8 mouse cellular contexts compared by ENCODE assay signal in genomic region chr2:167727161-167727560, GRCm38 (mm10). TPM values are rescaled to one million over a fixed set of nuclear protein-coding genes. Genes with fewer than 3 reads are reported as not detected.
DNase-seq lines count a peak whose midpoint lies in the region; ATAC-seq lines count a peak whose summit lies in the region.

No protein-coding gene starts in this region.

- no peak overlapping the region for H3K4me2 ChIP-seq in hindbrain, embryonic 14.5 days (replicated peaks)
- H3K4me2 ChIP-seq in neural tube, embryonic 14.5 days (ENCODE audit: low read depth, low read length) = no peak overlapping the region
- no peak overlapping the region for H3K4me2 ChIP-seq in liver, embryonic 12.5 days

- intact Hi-C loops in heart, postnatal 10 days (cut with DNase I) = no loop called here

- no peaks in the 10 kb centered on the region for H3K4me1 ChIP-seq in hindbrain, embryonic 14.5 days (replicated peaks; ENCODE audit: control insufficient read depth, insufficient read depth, low read length)
- H3K4me1 ChIP-seq in neural tube, embryonic 14.5 days (ENCODE audit: control insufficient read depth, insufficient read depth, low read length) = no peaks in the 10 kb centered on the region
- H3K4me1 ChIP-seq in liver, embryonic 12.5 days = no peaks in the 10 kb centered on the region

- H3K27me3 ChIP-seq in hindbrain, embryonic 14.5 days (ENCODE audit: control insufficient read depth, insufficient read depth, low read length) = no peaks in the 10 kb centered on the region
- H3K27me3 ChIP-seq in neural tube, embryonic 14.5 days (ENCODE audit: control insufficient read depth, insufficient read depth, low read length) = no peaks in the 10 kb centered on the region
- peaks cover 22% of the 10 kb centered on the region for H3K27me3 ChIP-seq in liver, embryonic 12.5 days (replicated peaks)

- no peaks in the 10 kb centered on the region for H3K9me3 ChIP-seq in hindbrain, embryonic 14.5 days (ENCODE audit: control insufficient read depth, low read length)
- H3K9me3 ChIP-seq in neural tube, embryonic 14.5 days (ENCODE audit: control insufficient read depth, low read length) = no peaks in the 10 kb centered on the region
- no peaks in the 10 kb centered on the region for H3K9me3 ChIP-seq in liver, embryonic 12.5 days (replicated peaks)

- DNase-seq in heart, postnatal 10 days = peak; percentile 27 to 34
- no peak for DNase-seq in heart, adult 8-10 months (ENCODE audit: low spot score)
- DNase-seq in adrenal gland, postnatal 36 days = peak; percentile 28 to 69
- peak; percentile 40 for DNase-seq in hindbrain, embryonic 14.5 days (ENCODE audit: low spot score)
- peak; percentile 52 to 65 for DNase-seq in layer of hippocampus, postnatal 36 days
- DNase-seq in thymus, postnatal 10 days (ENCODE audit: low spot score in 2 of 2) = no peak

- H3K4me3 ChIP-seq in hindbrain, embryonic 14.5 days (replicated peaks; ENCODE audit: low read length) = no peak overlapping the region
- H3K4me3 ChIP-seq in neural tube, embryonic 14.5 days (ENCODE audit: low read depth, low read length) = no peak overlapping the region
- H3K4me3 ChIP-seq in liver, embryonic 12.5 days = no peak overlapping the region

- 46% methylated on average over 13 of the region's 13 CpGs for WGBS in hindbrain, embryonic 14.5 days
- whole genome bisulfite sequencing in neural tube, embryonic 14.5 days = 45% methylated on average over 13 of the region's 13 CpGs
- WGBS in liver, embryonic 12.5 days (ENCODE audit: insufficient replicate concordance) = 54% methylated on average over 13 of the region's 13 CpGs

- H3K27ac ChIP-seq in hindbrain, embryonic 14.5 days = no peak overlapping the region
- H3K27ac ChIP-seq in neural tube, embryonic 14.5 days (ENCODE audit: low read depth, low read length) = no peak overlapping the region
- H3K27ac ChIP-seq in liver, embryonic 12.5 days = no peak overlapping the region

- ATAC-seq in hindbrain, embryonic 14.5 days (ENCODE audit: low FRiP score) = peak; percentile 60; the same call in 1 of the 2 replicates
- peak; percentile 44; the same call in 1 of the 2 replicates for ATAC-seq in neural tube, embryonic 14.5 days (ENCODE audit: low read depth)
- ATAC-seq in liver, embryonic 12.5 days = no peak

- no peak overlapping the region for H3K9ac ChIP-seq in hindbrain, embryonic 14.5 days
- no peak overlapping the region for H3K9ac ChIP-seq in neural tube, embryonic 14.5 days (replicated peaks; ENCODE audit: low read depth, low read length)
- no peak overlapping the region for H3K9ac ChIP-seq in liver, embryonic 12.5 days

- no peaks in the 10 kb centered on the region for H3K36me3 ChIP-seq in hindbrain, embryonic 14.5 days (replicated peaks; ENCODE audit: control insufficient read depth, insufficient read depth)
- H3K36me3 ChIP-seq in neural tube, embryonic 14.5 days (ENCODE audit: control insufficient read depth, insufficient read depth, low read length) = no peaks in the 10 kb centered on the region
- H3K36me3 ChIP-seq in liver, embryonic 12.5 days = no peaks in the 10 kb centered on the region

RNA-seq across cellular contexts. Expression of gene Tmem189, which starts 37.5 kb away (rescaled TPM):
- total RNA-seq in heart, postnatal 10 days (2021) = 10 to 100 TPM; 37.9 to 40.5 TPM
- 10 to 100 TPM; 22.6 to 26.6 (median 23.4) TPM for total RNA-seq in heart, adult 8-10 months (2022)
- 10 to 100 TPM; 27.2 to 34.3 TPM for total RNA-seq in adrenal gland, postnatal 36 days (2021)
- polyA plus RNA-seq in hindbrain, embryonic 14.5 days (2014; fragmentation: Nextera tagmentation; extraction: Ambion mirVana) = 33.9 and 37.5 TPM in 2 replicates
- 10 to 100 TPM; 46.2 to 51.6 TPM for total RNA-seq in layer of hippocampus, postnatal 36 days (2021)
- polyA plus RNA-seq in neural tube, embryonic 14.5 days (2014; fragmentation: Nextera tagmentation; extraction: Ambion mirVana) = 35.1 and 35.9 TPM in 2 replicates
- 27.3 and 30.4 TPM in 2 replicates for polyA plus RNA-seq in liver, embryonic 12.5 days (2016; fragmentation: Nextera tagmentation; extraction: Ambion mirVana)

RNA-seq across cellular contexts. Expression of gene Cebpb, which starts 38.4 kb away (rescaled TPM):
- 100 to 1,000 TPM in 1 of 2 experiments, 10 to 100 TPM in 1; 31.0 to 100 TPM for total RNA-seq in heart, postnatal 10 days (2021)
- 100 to 1,000 TPM in 1 of 4 experiments, 10 to 100 TPM in 3; 55.1 to 104 (median 84.0) TPM for total RNA-seq in heart, adult 8-10 months (2022)
- 100 to 1,000 TPM; 357 to 631 TPM for total RNA-seq in adrenal gland, postnatal 36 days (2021)
- 3.5 and 3.6 TPM in 2 replicates for polyA plus RNA-seq in hindbrain, embryonic 14.5 days (2014; fragmentation: Nextera tagmentation; extraction: Ambion mirVana)
- total RNA-seq in layer of hippocampus, postnatal 36 days (2021) = 10 to 100 TPM; 32.6 to 34.3 TPM
- 1.1 and 1.3 TPM in 2 replicates for polyA plus RNA-seq in neural tube, embryonic 14.5 days (2014; fragmentation: Nextera tagmentation; extraction: Ambion mirVana)
- 21.8 and 23.4 TPM in 2 replicates for polyA plus RNA-seq in liver, embryonic 12.5 days (2016; fragmentation: Nextera tagmentation; extraction: Ambion mirVana)

Comparison
In these comparisons a context has a peak if more than half of its experiments do, and no peak if none do; other contexts are left out.
1. DNase-seq: peak in heart, postnatal 10 days (2 of 2), adrenal gland, postnatal 36 days (2 of 2), hindbrain, embryonic 14.5 days (single experiment) and layer of hippocampus, postnatal 36 days (2 of 2); none in heart, adult 8-10 months (single experiment) and thymus, postnatal 10 days (0 of 2).